Mouse (Mus musculus): Measurements from ENCODE around the gene Itgav.

Gene Itgav

DNA sequence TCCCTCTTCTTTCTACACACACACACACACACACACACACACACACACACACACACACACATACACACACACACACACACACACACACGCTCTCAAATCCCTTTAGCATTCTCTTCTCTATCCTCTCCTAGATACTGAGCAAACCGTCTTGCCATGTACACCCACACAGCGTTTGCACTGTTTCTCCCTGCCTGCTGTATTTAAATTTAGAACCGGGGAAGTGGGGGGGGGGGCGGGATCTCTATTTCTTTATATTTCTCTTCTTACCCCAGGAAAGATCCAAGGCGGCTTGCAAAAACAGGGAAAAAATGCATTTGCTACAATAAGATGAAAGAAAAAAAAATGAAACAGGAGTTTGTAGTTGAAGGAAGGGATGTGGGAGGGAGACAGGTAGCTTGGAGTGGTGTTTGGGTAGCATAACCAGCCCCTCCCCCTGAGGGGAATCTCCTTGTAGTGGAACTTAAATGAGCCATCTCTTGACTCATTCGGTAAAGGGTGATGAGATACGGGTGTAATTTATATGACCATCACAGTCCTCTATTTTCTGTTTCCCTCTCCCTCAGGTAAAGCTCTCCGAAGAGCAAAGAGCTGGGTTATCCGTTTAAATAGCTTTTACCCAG lies 89.2 kb downstream of the Itgav start:
- ATAC-seq (ENCODE audit: low TSS enrichment) = peak; percentile 38

- ATAC-seq (ENCODE audit: low TSS enrichment) = peak; percentile 50
Observed at GRCm38 (mm10) chr2:83814009-83814408, 89.8 kb downstream of the Itgav start.

GRCm38 (mm10) chr2:83816147-83816546 lies 92.0 kb downstream of the Itgav start:
- no peak for ATAC-seq (ENCODE audit: low TSS enrichment)

GRCm38 (mm10) chr2:83825161-83825560 lies 101.0 kb downstream of the Itgav start:
- peak; percentile 79 for ATAC-seq (ENCODE audit: low TSS enrichment)

DNA sequence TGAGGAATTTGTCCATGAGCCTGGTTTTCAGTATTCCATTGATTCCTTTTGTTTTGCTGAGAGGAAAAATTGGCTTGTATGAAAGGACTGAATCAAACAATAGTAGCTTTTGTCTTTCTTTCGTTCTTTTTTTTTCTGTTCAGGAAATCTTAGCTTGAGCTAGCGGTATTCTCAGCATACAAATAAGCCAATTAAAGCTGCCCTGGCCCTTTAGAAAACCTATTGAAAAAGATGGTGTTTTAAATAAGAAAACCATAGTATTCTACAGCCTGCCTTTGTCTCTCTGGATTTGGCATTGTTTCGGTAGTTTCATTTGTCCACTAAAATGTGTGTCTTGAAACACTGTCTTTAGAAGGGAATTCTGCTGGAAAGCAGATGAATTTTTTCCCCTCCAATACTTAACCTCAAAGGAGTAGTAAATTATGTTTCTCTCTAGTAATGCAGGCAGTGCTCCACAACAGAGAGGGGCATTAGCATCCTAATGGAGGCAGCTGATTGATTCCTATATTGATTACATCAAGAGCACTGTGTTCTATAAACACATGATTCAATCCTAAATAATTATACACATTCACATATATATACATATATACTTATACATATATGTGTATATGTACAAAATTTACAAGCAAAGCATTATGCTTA lies 104.8 kb downstream of the Itgav start:
- ATAC-seq (ENCODE audit: low TSS enrichment) = no peak

GRCm38 (mm10) chr2:83832903-83833302 lies 108.7 kb downstream of the Itgav start:
- no peak for ATAC-seq (ENCODE audit: low TSS enrichment)

DNA sequence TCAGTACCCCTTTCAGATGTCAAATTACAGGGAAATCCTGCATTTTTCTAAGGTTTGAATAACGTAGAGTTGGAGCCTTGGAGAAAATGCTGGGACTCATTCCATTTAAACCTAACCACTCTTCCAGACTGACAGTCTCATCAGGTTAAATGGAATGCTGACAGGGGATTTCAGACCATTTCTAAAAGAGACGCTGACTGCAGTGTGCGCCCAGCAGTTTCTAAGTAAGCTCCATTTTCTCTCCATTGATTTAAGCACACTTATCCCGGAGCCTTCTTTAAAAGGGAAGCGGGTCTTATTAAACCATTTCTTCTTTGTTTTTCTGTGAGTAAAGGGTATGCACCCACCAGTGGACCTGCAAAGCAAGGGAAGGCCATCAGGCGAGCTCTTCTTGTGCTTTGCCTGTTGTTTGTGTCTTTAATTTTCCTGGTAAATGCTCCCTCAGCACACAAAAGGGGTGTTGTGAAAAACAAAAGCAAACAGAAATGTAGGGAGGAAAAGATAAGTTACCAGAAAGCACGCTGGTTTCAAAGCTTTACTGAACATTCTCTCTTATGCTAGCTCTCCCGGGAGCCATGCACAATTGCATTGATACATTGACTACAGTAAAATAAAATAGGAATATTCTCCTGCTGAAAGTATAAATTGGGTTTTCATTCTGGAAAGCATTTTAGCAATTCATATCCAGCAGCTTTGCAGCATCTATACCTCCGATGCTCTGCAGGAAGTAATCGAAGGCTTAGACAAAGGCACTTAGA lies 111.3 kb downstream of the Itgav start:
- no peak for ATAC-seq (ENCODE audit: low TSS enrichment)

GRCm38 (mm10) chr2:83848495-83848894 lies 124.3 kb downstream of the Itgav start:
- ATAC-seq (ENCODE audit: low TSS enrichment) = no peak

DNA sequence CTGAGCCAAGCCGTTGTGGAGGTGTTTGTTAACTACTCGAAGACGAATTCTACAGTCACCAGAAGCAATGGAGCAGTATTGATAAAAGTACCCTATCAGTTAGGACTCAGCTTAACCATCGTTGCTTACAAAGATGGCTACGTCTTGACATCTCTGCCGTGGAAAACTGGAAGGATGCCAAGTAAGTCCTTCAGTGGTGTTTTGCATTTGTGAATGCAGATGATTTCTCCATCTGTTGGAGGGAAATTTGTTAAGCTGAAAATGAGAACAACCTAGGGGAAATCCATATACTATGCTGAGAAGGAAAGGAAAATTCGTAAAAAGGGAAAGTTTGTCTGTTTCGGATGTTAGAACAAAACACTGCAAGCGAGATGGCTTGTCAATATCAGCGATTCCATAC lies 129.2 kb downstream of the Itgav start:
- ATAC-seq (ENCODE audit: low TSS enrichment) = peak; percentile 32; the same call in 1 of the 2 replicates

DNA sequence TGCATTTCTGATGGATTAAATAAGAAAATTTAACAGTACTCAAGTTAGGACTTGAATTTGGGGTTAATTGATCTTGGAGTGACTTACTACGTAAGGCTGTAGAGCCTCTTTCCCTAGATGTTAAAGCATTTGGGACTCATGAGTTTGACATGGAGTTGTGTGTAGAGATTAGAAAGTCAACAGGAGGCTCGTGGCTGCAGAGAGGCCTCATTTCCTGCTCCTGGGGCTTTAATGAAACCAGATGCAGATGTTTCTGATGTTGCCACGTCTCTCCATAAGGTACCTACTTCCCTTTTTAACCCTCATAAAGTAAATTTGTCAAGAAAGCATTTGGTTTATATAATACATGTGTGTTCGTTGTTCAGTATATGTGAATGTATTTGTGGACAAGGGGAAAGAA lies 132.0 kb downstream of the Itgav start:
- no peak for ATAC-seq (ENCODE audit: low TSS enrichment)

All from frontal cortex, adult (tissue).